Mouse (Mus musculus) kidney, adult 8-10 months (tissue): ENCODE data around the gene Pkmyt1.
A peak's percentile ranks its signal among the peaks of the same experiment; 100 is the strongest.
"Not testable (repeated sequence)": the region's sequence is repeated elsewhere in the genome, so short reads cannot be mapped to it uniquely, and the experiment has no call there.

ENCODE experiments used
- DNase-seq, 2 experiments: peaks; one replicate each; pipeline ENCODE4 v3.0.0; 2022

Pkmyt1 gene

GRCm38 (mm10) chr17:23748631-23749391, 22.7 kb downstream of the Pkmyt1 start:
- peak; percentile 85 to 86 for DNase-seq

- DNase-seq: no peak
These were observed 23.5 kb downstream of the Pkmyt1 start for GRCm38 (mm10) chr17:23749400-23750191.

- DNase-seq: peak in 1 of 2 experiments; percentile 26
These were observed 29.6 kb downstream of the Pkmyt1 start for GRCm38 (mm10) chr17:23755689-23756088.

GRCm38 (mm10) chr17:23757581-23757980, 31.4 kb downstream of the Pkmyt1 start:
- DNase-seq: no peak

- DNase-seq: peak in 1 of 2 experiments; percentile 29
These were observed 32.7 kb downstream of the Pkmyt1 start for GRCm38 (mm10) chr17:23758801-23759200.

GRCm38 (mm10) chr17:23760231-23760630, 34.1 kb downstream of the Pkmyt1 start:
- no peak for DNase-seq

GRCm38 (mm10) chr17:23761155-23761554, 35.0 kb downstream of the Pkmyt1 start:
- DNase-seq: no peak

- no peak for DNase-seq
These were observed 36.8 kb downstream of the Pkmyt1 start for GRCm38 (mm10) chr17:23762976-23763375.

GRCm38 (mm10) chr17:23770493-23770892, 44.4 kb downstream of the Pkmyt1 start:
- no peak for DNase-seq

GRCm38 (mm10) chr17:23770896-23771283, 44.8 kb downstream of the Pkmyt1 start:
- no peak for DNase-seq

GRCm38 (mm10) chr17:23771284-23772218, 45.4 kb downstream of the Pkmyt1 start, which contains the start of gene Flywch1:
Flywch1 (minus strand) TSS chr17:23771602.
- DNase-seq: peak; percentile 99

- not testable (repeated sequence) for DNase-seq
These were observed 46.1 kb downstream of the Pkmyt1 start for GRCm38 (mm10) chr17:23772219-23772556.

- no peak for DNase-seq
These were observed 47.5 kb downstream of the Pkmyt1 start for GRCm38 (mm10) chr17:23773676-23774075.

- DNase-seq: peak; percentile 73 to 90
These were observed 48.0 kb downstream of the Pkmyt1 start for GRCm38 (mm10) chr17:23774090-23774489.

GRCm38 (mm10) chr17:23776216-23776615, 50.1 kb downstream of the Pkmyt1 start:
- DNase-seq: no peak

- DNase-seq: no peak
These were observed 51.0 kb downstream of the Pkmyt1 start for GRCm38 (mm10) chr17:23777141-23777540.

GRCm38 (mm10) chr17:23778447-23778846, 52.3 kb downstream of the Pkmyt1 start:
- DNase-seq: no peak

GRCm38 (mm10) chr17:23783352-23783751, 57.2 kb downstream of the Pkmyt1 start:
- DNase-seq: no peak

- peak; percentile 87 to 88 for DNase-seq
These were observed 59.7 kb downstream of the Pkmyt1 start, which contains the start of gene Flywch2 for GRCm38 (mm10) chr17:23785561-23786471. Flywch2 (minus strand) TSS chr17:23786081.
